Mouse (Mus musculus) neural tube, embryonic 11.5 days (tissue): Measurements from ENCODE around the gene Frmpd4. TPM values are rescaled to one million over a fixed set of nuclear protein-coding genes. Genes with fewer than 3 reads are reported as not detected.

ENCODE experiments used
- ATAC-seq: fragments of 200-750 bp; cut with Nextera tagmentation; 2 replicates; pipeline ENCODE4 v1.8.0; 2017; ENCODE audit warnings: moderate number of reproducible peaks, mild to moderate bottlenecking, moderate TSS enrichment, moderate library complexity; ENCODE audit not compliant: insufficient read depth, low FRiP score, low TSS enrichment
- DNase-seq: peaks from one replicate; pipeline ENCODE4 v3.0.0-alpha.2; 2015; ENCODE audit warnings: low spot score
- H3K27ac ChIP-seq: fragments of 300-500 bp; sonication (generic); 2 replicates; pipeline ENCODE4 v1.5.1; 2014; ENCODE audit warnings: low read depth, mild to moderate bottlenecking, low read length
- H3K27me3 ChIP-seq: fragments of 300-500 bp; sonication (generic); 2 replicates; pipeline ENCODE4 v1.6.1; 2014; ENCODE audit warnings: mild to moderate bottlenecking, low read length, mixed read lengths; ENCODE audit not compliant: control insufficient read depth, insufficient read depth
- H3K36me3 ChIP-seq: fragments of 300-500 bp; sonication (generic); 2 replicates; pipeline ENCODE4 v1.6.1; 2014; ENCODE audit warnings: mild to moderate bottlenecking, low read length, moderate library complexity, mixed read lengths; ENCODE audit not compliant: control insufficient read depth, insufficient read depth
- H3K4me1 ChIP-seq: fragments of 300-500 bp; sonication (generic); 2 replicates; pipeline ENCODE4 v1.6.1; 2014; ENCODE audit warnings: low read length, mixed read lengths; ENCODE audit not compliant: control insufficient read depth, insufficient read depth
- H3K4me2 ChIP-seq: fragments of 300-500 bp; sonication (generic); 2 replicates; pipeline ENCODE4 v1.6.1; 2014; ENCODE audit warnings: low read depth, mild to moderate bottlenecking, moderate library complexity
- H3K4me3 ChIP-seq: fragments of 300-500 bp; sonication (generic); 2 replicates; pipeline ENCODE4 v1.5.1; 2014; ENCODE audit warnings: low read depth, low read length
- H3K9ac ChIP-seq: fragments of 300-500 bp; sonication (generic); 2 replicates; pipeline ENCODE4 v1.6.1; 2014; ENCODE audit warnings: mild to moderate bottlenecking, low read length
- H3K9me3 ChIP-seq: fragments of 300-500 bp; sonication (generic); 2 replicates; pipeline ENCODE4 v1.6.1; 2016; ENCODE audit warnings: low read length; ENCODE audit not compliant: control insufficient read depth
- WGBS: fragments of 180-500 bp; shearing (Covaris S2); extraction: QIAGEN DNeasy Blood & Tissue Kit; methylation state at CpG from one replicate; pipeline ENCODE4 v1.1.7; 2014; 5-methylcytosine and 5-hydroxymethylcytosine counted together
- polyA plus RNA-seq: library from polyadenylated mRNA; unstranded; fragments of >200 nt; fragmentation: Nextera tagmentation; extraction: Ambion mirVana; gene quantifications from 2 replicates; pipeline ENCODE4 v1.2.1, GENCODE M21; 2014

The Frmpd4 gene
- polyA plus RNA-seq, 1 experiment from 2014 or later = 0.04 TPM

- 0 out of 2 replicates have a peak, but pooled peaks cover 3% of the 10 kb centered on the region for H3K27me3 ChIP-seq
- no peak overlapping the region for H3K27ac ChIP-seq
- H3K36me3 ChIP-seq = no peaks in the 10 kb centered on the region
- H3K4me2 ChIP-seq = no peak overlapping the region
- H3K4me1 ChIP-seq = no peaks in the 10 kb centered on the region
- no peaks in the 10 kb centered on the region for H3K9me3 ChIP-seq
- no peak for DNase-seq
- no peak overlapping the region for H3K9ac ChIP-seq
- WGBS = 83% methylated on average over 3 of the region's 3 CpGs
- H3K4me3 ChIP-seq = no peak overlapping the region
- ATAC-seq = no peak
Measured at GRCm38 (mm10) chrX:168207034-168207433, 370.0 kb downstream of the Frmpd4 start.

- no peaks in the 10 kb centered on the region for H3K4me1 ChIP-seq
- no peaks in the 10 kb centered on the region for H3K9me3 ChIP-seq
- WGBS = 79% methylated on average over 1 of the region's 1 CpGs
Measured at GRCm38 (mm10) chrX:168191944-168192343, 385.1 kb downstream of the Frmpd4 start.

GRCm38 (mm10) chrX:168189563-168189962 lies 387.5 kb downstream of the Frmpd4 start:
- Histone ChIP-seq H3K27me3 (no peaks in the 10 kb centered on the region), H3K36me3 (no peaks in the 10 kb centered on the region), H3K4me3 (no peak overlapping the region), H3K27ac (no peak overlapping the region), H3K4me2 (no peak overlapping the region), H3K9me3 (no peaks in the 10 kb centered on the region), H3K4me1 (no peaks in the 10 kb centered on the region), H3K9ac (no peak overlapping the region)
- WGBS = 82% methylated on average over 8 of the region's 8 CpGs
- DNase-seq (no peak), ATAC-seq (no peak)

More at GRCm38 (mm10) chrX:168191944-168192343, 385.1 kb downstream of the Frmpd4 start:
- Histone ChIP-seq H3K27ac (no peak overlapping the region), H3K27me3 (no peaks in the 10 kb centered on the region), H3K4me3 (no peak overlapping the region), H3K9ac (no peak overlapping the region), H3K36me3 (no peaks in the 10 kb centered on the region), H3K4me2 (no peak overlapping the region)
- DNase-seq (no peak), ATAC-seq (no peak)

- ATAC-seq (no peak), DNase-seq (no peak)
- H3K9ac ChIP-seq = no peak overlapping the region
- H3K9me3 ChIP-seq = no peaks in the 10 kb centered on the region
- H3K27me3 ChIP-seq = no peaks in the 10 kb centered on the region
- no peak overlapping the region for H3K4me3 ChIP-seq
- no peaks in the 10 kb centered on the region for H3K4me1 ChIP-seq
- no peak overlapping the region for H3K4me2 ChIP-seq
- H3K36me3 ChIP-seq = no peaks in the 10 kb centered on the region
- no peak overlapping the region for H3K27ac ChIP-seq
Measured at GRCm38 (mm10) chrX:168163001-168163400, 414.0 kb downstream of the Frmpd4 start.

DNA sequence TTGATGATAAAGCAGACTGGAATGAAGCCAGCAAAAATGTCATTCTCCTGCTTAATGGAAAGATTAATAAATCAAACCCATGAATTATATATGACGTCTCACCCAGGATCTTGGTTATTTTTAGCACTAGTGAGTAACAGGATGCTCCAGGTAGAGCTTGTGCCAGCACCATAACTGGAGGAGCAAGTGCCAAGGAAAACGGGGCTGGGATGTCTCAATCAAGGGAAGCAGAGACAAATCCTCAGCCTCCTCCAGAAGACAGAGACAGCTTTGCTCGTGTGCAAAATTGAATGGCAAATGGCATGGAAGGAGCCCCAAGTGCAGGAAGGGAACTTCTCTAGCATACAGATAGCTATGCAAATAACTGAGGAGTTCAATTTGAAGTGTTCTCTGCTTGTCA lies 418.2 kb downstream of the Frmpd4 start:
- Histone ChIP-seq H3K27ac (no peak overlapping the region), H3K4me1 (no peaks in the 10 kb centered on the region), H3K4me3 (no peak overlapping the region), H3K9ac (no peak overlapping the region), H3K9me3 (no peaks in the 10 kb centered on the region), H3K4me2 (no peak overlapping the region), H3K27me3 (no peaks in the 10 kb centered on the region), H3K36me3 (no peaks in the 10 kb centered on the region)
- WGBS = 74% methylated on average over 3 of the region's 3 CpGs
- DNase-seq (no peak), ATAC-seq (no peak)

- Histone ChIP-seq H3K27me3 (no peaks in the 10 kb centered on the region), H3K4me3 (no peak overlapping the region), H3K27ac (no peak overlapping the region), H3K9me3 (no peaks in the 10 kb centered on the region), H3K36me3 (no peaks in the 10 kb centered on the region), H3K9ac (no peak overlapping the region), H3K4me2 (no peak overlapping the region), H3K4me1 (no peaks in the 10 kb centered on the region)
- ATAC-seq (no peak), DNase-seq (no peak)
Measured at GRCm38 (mm10) chrX:168141051-168141450, 436.0 kb downstream of the Frmpd4 start.

- H3K27ac ChIP-seq = no peak overlapping the region
- H3K27me3 ChIP-seq = peaks cover 20% of the 10 kb centered on the region
- 20% methylated on average over 8 of the region's 8 CpGs for WGBS
- no peaks in the 10 kb centered on the region for H3K36me3 ChIP-seq
- DNase-seq = no peak
- H3K4me3 ChIP-seq = no peak overlapping the region; the same call in 1 of the 2 replicates
- no peaks in the 10 kb centered on the region for H3K4me1 ChIP-seq
- ATAC-seq = no peak
- H3K9ac ChIP-seq = no peak overlapping the region
- H3K9me3 ChIP-seq = no peaks in the 10 kb centered on the region
- peak overlapping the region; percentile 72 for H3K4me2 ChIP-seq
Measured at GRCm38 (mm10) chrX:168124043-168124442, 453.0 kb downstream of the Frmpd4 start.

- H3K9me3 ChIP-seq = no peaks in the 10 kb centered on the region
- H3K27me3 ChIP-seq = peaks cover 20% of the 10 kb centered on the region
- H3K4me3 ChIP-seq = peak overlapping the region; percentile 38
- 9% methylated on average over 11 of the region's 11 CpGs for WGBS
- H3K9ac ChIP-seq = peak overlapping the region; percentile 33; the same call in 1 of the 2 replicates
- no peaks in the 10 kb centered on the region for H3K4me1 ChIP-seq
- H3K27ac ChIP-seq = no peak overlapping the region
- no peak for DNase-seq
- no peaks in the 10 kb centered on the region for H3K36me3 ChIP-seq
- ATAC-seq = no peak; the same call in none of the 2 replicates
- peak overlapping the region; percentile 72 for H3K4me2 ChIP-seq
Measured at GRCm38 (mm10) chrX:168123589-168123965, 453.5 kb downstream of the Frmpd4 start.

DNA sequence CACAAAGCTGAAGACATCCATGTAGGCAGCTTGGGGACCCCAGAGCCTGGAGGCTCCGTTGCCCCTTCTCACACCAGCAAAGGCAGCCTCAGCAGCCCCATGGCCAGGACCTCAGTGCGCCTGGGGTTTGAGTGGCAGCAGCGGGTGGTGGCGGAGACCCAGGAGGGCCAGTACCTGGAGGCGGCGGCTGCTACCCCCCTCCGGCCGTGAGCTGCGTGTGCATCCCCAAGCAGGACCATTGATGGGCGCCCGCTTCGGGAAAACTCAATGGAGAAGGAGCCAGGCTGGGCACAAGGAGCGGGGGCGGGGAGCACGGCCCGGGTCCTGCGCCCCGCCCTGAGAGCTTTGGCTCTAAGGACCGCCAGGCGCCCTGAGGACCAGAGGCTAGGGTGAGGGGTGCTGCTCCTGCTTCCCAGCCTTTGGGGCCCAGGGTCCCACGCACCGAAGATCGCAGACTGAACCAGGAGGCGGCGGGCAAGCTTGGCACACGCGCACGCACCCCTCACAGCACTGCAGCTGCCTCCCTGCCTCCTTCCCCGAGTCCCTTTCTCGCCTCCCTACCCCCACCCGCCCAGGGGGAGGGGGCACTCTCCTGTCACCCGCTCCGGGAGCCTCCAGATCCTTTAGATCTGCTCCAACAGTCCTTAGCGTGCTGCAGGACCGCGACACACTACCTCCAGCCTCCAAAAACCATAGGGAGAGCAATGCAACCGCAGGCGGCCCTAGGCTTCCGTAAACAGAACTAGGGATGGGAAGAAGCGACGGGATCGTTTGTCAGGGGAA lies 454.0 kb downstream of the Frmpd4 start:
- peak overlapping the region; percentile 33; the same call in 1 of the 2 replicates for H3K9ac ChIP-seq
- 9% methylated on average over 38 of the region's 42 CpGs for WGBS
- H3K4me2 ChIP-seq = peak overlapping the region; percentile 72
- ATAC-seq (peak; percentile 80), DNase-seq (peak; percentile 41)
- peaks cover 20% of the 10 kb centered on the region for H3K27me3 ChIP-seq
- no peaks in the 10 kb centered on the region for H3K9me3 ChIP-seq
- H3K4me3 ChIP-seq = peak overlapping the region; percentile 38
- H3K27ac ChIP-seq = no peak overlapping the region
- no peaks in the 10 kb centered on the region for H3K4me1 ChIP-seq
- no peaks in the 10 kb centered on the region for H3K36me3 ChIP-seq
